Mouse (Mus musculus) c-Kit-positive CD71-positive TER-119-negative erythroid progenitor cells, embryonic 14.5 days (primary cell): Measurements from ENCODE around the gene Jtb.

Experiments used
- DNase-seq: peaks from one replicate; pipeline ENCODE4 v3.0.0-alpha.2; 2013; ENCODE audit warnings: low read depth

Gene Jtb

DNA sequence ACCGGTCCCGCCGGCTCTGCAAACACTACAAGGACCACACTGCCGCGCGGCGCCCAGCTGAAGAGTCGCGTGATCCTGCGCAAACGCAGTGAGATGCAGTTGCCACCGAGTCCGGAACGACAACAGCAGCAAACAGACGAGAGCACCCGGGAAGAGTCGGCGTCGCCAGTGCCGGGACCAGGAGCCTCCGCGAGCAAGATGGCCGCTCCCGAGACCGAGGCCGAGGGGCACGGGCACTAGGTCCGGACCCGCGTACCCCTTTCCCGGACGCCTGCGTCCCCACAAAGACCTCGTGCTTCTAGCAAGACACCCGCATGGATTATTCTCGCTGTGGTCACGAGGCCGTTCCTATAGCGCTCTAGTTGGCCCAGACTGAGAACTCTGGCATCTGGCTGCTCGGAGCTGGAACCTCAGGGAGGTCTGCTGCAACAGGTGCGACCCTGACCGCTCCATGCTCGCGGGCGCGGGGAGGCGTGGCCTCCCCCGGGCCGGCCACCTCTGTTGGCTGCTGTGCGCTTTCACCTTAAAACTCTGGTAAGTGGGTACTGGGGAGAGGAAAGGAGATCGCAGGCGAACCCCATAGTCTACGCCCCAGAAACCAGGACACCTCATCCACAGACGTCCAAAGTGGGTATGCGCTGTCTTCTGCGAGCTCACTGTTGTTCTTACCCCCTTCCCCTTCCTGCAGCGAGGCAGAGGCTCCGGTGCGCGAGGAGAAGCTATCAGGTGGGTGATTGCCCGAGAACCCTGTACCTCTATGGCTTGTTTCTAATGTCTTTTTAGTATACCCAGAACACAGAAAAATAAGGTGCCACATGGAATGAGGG lies at the start of gene Jtb:
Gene Jtb, plus strand, starts transcription at position 91 of the 827 bp plus-strand sequence.
- DNase-seq, result peak; percentile 91

DNA sequence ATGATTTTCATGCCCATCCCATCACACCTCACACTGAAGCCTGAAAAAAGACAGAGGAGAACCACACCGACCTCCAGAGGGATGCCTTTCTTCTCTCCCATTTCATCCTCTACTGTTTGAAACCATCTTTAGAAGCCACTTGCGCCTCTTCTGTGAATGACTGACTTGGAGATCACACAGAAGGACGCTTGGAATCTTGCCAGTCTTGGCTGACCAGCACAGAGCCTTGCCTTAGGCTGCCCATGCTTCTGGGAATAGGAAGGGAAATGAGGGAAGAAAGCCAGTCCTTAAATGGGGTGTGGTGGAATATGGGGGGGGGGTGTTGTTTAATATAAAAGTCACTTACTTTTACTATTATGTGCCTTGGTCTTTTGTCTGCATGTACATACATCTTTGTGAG lies 47.8 kb upstream of the Jtb start:
- no peak for DNase-seq

DNA sequence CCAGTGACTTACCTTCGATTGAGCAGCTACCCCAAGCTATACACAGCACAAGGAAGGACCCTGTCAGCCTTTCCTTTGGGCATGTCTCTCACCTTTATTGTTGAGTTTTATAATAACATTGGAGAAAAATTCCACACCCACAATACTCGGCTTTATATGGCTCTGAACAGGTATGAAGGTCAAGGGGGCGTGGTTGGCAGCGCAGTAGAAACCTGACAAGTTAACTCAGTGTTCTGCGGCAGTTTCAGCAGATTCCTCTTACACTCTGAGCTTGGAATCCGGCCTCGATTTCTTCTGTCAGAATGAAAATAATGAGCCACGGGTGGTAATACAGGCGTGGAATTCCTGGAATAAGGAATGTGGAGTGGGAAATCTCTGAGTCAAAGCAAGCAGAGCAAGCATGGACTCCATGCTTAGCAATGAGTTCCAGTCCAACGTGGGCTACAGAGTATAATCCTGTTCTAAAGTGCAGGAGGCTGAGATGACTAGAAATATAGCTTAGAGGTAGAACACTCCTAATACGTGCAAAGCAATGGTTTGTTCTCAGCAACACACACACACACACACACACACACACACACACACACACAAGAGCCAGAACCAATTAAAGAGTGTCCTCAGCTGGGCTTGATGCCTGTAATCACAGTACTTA lies 40.4 kb upstream of the Jtb start:
- DNase-seq, result no peak

DNA sequence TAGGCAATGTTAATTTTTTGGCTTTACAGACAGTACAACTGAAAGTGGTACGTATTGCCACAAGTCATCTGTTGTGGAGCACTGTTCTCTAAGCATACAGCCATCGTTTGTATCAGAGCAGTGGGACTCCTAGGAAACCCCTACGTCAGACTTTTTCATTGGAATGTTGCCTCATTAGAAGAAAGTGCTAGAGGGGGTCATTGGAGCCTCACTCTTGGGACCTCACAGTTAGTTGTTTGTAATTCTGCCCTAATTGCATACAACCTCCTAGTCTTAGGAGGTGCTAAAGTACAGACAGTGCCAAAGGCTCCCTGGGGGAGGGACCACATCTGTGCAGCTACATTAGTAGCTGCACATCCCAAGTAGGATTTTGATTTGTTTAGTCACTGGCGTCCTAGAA lies 36.6 kb upstream of the Jtb start:
- no peak for DNase-seq

DNA sequence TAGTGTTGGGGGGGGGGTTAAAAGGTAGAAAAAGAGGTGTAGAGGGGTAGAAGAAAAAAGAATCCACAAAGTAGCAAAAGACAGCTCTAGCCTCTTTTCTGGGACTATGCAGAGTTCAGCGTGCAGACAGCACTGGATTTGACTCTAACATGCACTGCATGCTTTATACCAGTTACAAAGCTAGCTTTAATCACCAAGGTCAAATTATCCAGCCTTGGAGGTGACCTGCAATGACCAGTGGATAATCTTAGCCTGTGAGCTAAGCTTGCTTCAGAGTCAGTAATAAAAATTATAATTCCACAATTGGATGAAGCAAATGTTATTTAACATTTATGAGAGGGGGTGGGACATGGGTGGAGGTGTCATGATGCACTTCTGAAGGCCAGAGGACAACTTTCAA lies 35.8 kb upstream of the Jtb start:
- no peak for DNase-seq

DNA sequence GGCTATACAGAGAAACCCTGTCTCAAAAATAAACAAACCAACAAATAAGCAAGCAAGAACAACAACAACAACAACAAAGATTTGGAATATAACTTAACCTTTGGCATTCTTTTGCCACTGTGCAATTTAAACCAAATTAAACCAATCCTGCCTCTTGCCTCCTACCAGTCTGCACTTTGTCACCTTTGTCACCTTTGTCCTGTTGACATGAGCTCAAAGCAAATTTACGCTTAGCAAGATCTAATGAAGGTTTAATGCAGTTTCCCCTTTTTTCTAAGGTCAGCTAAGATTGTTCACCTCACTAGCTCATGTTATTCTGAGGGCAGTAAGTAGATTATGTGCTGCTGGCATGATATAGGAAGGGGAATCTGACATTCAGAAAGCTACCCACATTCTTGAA lies 33.8 kb upstream of the Jtb start:
- DNase-seq, result no peak

DNA sequence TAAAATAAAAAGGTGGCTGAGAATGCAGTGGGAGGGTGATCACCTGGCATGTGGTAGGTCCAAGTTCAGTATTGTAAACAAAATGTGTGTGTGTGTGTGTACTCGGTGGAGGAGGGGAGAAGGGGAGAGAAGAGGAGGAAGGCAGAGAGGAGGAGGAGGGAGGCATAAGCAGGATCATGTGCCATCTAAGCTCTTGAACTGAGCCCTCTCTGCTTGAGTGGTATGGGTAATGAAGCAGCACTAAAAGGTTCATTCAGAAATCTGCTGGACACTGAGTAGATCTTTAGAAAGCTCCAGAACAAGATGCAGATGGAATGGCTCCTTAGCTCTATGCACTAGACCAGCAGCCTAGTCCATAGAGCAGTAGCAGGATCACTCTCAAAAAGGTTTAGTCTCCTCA lies 28.5 kb upstream of the Jtb start:
- no peak for DNase-seq

DNA sequence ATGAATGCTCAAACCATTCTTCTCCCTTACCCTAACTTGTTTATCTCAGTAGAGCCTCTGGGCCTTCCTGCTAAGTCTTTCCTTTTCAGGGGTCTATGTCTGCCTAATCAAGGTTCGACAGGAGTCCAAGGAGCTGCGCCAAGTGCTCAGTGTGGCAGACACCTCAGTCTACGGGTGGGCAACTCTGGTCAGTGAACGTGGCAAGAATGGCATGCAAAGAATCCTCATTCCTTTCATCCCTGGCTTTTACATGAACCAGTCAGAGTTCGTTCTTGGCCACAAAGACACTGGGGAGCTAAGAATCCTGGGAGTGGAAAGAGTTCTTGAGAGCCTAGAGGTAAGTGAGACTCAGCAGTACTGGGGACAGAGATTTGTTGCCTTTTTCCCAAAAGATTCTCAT lies 27.8 kb upstream of the Jtb start:
- DNase-seq, result no peak

DNA sequence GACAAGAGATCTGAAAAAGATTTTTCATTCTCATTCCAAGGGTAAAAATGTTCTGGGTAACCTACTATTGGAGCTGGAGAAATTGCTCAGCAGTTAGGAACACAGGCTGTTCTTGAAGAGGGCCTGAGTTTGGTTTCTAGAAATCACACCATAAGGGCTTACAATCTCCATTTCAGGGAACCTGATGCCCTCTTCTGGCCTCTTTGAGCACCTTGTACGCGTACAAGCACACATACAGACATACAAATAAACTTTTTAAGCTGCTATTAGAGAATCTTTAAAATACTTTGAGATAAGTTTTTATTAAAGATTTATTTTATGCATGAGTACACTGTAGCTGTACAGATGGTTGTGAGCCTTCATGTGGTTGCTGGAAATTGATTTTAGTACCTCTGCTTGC lies 26.8 kb upstream of the Jtb start:
- DNase-seq, result no peak

DNA sequence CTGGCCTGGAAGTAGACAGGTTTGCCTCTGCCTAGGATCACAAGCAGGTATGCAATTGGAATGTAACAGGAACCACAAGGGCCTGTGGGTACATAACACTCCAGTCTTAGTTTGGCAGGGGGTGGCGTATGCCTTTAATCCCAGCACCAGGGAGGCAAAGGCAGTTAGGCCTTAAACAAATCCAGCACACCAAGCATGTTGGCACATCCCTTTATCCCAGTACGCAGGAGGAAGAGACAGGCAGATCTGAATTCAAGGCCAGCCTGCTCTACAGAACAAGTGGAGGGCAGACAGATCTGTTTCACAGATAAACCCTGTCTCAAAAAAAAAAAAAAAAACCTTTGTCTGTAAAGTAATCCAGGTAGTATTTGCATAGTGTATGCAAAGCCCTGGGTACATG lies 22.7 kb upstream of the Jtb start:
- no peak for DNase-seq

DNA sequence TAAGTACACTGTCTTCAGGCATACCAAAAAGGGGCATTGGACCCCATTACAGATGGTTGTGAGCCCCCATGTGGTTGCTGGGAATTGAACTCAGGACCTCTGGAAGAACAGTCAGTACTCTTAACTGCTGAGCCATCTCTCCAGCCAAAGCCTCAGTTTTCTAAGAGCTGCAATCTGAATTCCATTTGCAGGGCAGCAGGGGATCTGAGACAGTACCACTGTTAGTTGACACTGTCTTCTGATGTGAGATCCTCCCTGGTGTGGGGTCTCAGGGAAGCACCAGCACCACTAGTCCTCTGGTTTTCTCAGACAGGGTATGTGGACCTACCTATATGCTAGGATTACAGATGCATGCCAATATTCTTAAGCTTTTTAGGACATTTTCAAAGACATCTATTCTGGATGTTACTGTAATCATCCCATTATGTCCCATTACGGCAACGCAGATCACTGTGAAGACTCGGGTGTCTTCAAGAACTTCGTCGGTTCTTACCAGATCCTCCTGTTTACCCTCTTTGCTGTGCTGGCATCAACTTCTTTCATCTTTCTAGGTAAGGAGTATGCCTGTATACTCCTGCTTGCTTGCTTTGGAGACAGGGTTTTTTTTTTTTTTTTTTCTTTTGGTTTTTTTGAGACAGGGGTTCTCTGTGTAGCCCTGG lies 21.4 kb upstream of the Jtb start:
- DNase-seq, result no peak

DNA sequence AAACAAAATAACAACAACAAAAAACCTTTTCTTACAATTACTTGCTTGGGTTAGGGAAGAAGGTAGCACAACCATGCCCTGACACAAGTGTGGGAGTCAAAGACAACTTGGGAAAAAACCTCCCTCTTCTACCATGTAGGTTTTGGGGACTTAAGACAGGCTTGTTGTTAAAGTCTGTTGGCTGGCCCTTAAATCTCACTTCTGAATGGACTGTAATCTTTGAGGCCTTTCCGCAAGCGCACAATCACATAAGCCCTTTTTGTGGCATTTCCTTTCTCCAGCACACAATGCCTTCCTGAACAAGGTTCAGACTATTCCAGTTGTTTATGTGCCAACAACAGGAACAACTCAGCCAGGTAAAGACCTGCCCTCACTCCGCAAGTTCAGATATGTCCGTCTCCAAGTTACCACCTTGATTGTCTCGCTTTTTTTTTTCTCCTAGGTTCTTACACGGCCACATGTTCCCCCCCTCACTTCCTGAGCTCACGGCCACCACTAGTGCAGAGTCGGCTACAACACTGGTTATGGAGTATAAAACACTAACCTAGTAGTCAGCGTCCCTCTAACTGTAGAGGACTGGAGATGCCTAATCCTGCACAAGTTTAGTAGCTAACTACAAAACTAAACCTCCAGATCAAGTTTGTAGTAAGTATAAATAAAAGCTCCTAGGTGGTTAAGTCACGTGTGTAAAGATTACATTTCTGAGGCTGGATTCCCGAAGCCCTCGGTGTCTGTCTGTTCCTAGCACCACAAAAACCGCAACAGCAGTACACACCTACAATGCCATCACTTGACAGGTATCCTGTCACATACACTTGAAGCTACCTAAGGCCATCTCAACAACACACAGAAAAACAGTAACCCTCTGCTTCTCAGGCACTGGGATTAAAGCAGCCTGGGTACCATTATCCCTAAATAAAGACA lies 19.7 kb upstream of the Jtb start:
- DNase-seq, result no peak

DNA sequence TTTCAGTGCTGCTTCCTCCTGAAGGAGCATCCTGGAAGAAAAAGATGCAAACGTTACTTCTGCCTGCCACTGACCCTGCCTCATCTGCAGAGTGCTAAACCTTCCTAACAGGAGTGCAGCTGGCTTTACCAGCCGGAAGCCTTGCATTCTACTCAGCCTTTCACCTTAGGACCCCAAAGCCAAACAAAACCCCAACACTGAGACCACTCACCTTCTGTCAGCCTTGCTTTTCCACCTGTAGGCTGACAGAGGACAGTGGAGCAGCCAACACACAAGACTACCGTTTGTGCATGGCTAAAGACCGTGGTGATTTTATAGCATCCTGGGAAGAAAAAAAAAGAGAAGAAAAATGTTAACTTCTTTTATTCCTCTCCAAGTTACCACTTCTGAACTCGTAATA lies 18.7 kb upstream of the Jtb start:
- DNase-seq, result no peak

DNA sequence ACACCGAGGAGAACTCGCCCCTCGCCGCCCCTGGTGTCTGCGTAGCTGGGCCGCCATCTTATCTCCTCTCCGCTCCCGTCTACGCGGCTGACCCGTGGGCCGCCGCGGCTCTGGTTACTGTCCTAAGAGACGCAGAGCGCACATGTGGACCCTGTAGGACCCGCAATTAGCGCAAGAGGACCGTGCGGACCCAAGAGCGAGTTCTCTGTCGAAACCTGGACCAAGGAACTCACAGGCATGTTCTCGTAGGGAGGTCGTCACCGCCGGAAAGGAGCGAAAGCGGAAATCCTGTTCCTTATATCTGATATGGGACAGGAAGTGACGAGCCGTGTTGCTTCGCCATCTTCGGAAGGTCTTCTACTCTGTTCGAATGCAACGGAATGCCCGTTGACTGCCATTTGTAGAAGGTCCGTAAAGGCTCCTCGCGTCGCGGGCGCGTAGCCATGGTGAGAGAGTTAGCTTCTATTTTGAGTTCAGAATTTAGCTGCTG lies 18.0 kb upstream of the Jtb start, which contains the start of the genes Rps27 and Rab13:
Gene Rps27, minus strand, starts transcription at position 275 of the 490 bp plus-strand sequence.
Gene Rab13, plus strand, starts transcription at position 319 of the 490 bp plus-strand sequence.
- DNase-seq, result peak; percentile 92

DNA sequence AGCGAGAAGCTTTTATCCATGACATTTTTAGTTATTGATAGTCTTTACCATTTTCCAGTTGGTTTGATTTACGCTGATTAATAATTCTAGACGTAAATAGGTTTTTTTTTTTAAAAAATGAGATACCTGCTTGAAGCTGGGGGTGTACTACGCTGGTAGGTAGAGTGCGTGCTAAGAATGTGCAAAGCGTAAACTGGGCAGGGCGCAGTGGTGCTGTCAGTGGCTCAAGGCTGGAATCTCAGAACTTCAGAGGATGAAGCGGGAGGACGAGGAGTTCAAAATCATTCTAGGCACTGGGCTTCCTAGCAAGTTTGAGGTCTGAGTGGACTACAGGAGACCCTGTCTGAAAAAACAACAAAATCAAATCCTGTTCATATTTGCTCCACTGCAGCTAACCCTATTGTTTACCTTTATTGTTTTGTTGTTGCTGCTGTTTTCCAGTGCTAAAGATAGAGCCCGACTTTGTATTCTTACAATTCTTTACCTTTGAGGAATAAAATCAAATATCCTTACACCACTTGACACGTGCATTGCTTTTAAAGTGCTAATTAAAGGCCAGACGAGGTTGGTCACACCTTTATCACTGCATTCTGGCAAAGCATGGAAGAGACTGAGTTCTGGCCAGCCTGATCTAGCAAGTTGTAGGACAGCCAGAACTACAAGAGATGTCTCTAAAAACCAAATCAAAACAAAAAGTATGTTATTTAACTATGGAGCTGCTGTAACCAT lies 17.3 kb upstream of the Jtb start:
- DNase-seq, result no peak

DNA sequence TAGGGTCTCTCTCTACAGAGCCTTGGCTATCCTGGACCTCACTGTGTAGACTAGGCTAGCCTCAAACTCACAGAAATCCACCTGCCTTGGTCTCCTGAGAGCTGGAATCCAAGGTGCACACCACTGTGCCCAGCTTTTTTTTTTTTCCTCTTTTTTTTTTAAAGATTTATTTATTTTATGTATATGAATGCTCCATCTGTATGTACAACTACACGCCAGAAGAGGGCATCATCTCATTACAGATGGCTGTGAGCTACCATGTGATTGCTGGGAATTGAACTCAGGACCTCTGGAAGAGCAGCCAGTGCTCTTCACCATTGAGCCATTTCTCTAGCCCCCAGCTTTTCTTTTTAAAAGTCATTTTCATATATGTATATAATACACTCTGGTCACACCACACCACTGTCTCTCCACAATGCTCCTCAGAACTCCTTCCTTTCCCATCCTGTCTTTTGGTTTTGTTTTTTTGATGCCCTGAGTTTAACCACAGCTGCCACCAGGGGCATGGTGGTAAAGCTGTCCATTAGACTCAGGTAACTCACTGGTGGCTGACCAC lies 15.5 kb upstream of the Jtb start:
- DNase-seq, result no peak

DNA sequence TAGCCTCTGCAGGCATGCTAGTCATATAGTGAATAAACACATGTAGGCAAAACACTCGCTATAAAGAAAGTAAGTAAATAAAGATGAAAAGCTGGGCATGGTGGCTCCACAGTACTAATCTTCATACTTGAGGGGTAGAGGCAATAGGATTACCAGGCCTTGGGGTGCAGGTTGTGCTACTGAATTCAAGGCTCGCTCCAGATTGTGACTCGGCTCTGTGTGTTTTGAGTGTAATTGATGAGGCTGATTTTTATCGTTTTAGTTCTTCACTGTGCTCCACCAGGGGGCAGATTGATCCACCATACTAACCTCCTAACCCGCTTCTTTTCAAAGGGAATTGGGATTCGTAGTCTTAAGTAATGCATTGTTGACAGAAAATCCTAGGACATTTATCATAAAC lies 11.3 kb upstream of the Jtb start:
- DNase-seq, result peak; percentile 66

DNA sequence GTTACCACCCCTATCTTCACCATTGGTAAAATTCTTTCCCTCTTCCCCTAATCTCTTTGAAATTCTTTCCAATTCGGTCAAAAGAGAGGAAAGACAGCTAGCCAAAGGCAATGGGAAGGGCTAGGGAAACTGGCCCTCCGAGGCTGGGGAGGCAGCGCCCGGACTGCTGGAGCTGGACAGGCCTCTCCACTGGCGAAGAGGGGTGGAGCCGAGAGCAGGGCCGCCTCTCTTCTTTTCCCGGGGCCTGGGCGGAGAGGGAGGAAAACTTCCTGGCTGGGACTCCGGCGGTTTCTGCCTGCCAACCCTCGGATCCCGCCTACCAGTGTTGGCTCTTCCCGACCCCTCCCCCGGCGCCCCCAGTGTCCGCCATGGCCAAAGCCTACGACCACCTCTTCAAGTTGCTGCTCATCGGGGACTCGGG lies 10.9 kb upstream of the Jtb start:
- no peak for DNase-seq

DNA sequence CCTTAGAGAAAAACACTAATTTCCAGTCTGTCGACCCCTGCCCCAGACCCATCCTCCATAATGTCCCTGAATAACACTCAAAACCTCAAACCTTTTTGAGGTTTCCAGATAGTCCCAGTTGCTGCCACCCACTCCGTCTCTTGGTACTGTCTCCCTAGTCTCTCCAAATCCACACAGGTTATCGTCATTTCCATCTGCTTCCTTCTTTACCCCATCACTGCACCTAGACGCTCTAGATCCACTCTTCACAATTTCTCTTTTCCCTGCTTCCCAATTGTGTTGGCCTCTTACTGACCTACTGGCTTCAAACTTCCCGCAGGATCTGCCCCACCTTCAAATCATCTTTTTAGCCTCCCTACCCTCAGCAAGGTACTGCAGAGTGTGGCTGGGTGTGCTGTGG lies 10.3 kb upstream of the Jtb start:
- DNase-seq, result no peak

DNA sequence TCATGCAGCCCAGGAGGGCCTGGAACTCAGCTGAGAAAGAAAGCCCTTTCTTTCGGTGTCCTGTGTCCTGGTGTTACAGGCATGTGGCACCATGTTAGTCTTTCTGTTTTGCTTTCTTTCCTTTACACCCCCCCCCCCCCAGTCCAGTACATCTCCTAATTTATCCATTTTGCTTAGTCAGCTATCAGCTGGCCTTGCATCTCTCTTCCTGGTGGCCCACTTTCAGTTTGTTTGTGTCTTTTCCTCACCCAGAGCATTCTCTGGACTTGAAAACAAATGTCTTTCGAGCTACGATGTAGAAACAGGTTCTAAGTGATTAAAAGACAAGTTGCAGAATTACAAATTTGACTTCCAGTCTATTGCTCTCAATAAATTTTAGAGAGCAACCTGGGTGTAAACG lies 8.9 kb upstream of the Jtb start:
- DNase-seq, result no peak

DNA sequence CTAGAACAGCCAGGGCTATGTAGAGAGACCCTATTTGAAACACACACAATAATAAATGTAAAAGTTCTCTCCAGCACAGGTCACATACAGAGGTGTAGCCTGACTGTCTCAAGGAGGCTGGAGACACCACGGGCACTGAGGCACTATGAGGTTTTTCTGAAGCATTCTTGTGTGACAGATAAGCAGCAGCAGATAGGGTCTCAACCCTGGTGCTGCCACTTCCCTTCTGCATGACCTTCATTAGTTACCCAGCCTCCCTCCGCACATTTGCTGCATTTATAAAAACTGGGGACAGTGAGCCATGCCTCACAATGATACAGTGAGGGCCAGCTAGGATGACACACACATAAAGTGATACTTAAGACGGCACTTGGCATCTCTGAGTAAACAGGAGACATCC lies 8.5 kb upstream of the Jtb start:
- DNase-seq, result no peak
